Mouse (Mus musculus) thymus, postnatal 10 days (tissue): ENCODE results near the gene Nfia.

ENCODE experiments used
- DNase-seq, 2 experiments: peaks; one replicate each; pipeline ENCODE4 v3.0.0; 2021; ENCODE audit warnings: low spot score in 2 of 2

Gene Nfia

DNA sequence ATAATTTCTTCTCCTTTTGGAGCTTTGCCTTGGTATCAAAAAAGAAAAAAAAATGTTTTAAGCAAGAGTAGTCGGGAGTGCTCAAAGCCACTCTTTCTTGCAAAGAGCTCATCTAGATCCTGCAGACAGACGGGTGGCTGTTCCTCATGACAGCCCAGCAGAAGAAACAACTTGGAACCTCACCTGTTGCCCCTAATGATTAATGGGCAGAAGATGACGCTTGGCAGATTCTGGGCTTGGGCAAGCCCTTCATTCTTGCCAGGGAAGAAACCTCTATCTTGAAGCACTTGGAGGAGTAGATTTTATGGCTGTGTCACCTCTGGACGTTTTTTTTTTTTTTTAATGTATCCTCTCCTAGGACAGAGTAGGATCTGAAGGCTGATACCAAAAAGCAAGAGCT, 285.2 kb downstream of the Nfia start:
- no peak for DNase-seq

DNA sequence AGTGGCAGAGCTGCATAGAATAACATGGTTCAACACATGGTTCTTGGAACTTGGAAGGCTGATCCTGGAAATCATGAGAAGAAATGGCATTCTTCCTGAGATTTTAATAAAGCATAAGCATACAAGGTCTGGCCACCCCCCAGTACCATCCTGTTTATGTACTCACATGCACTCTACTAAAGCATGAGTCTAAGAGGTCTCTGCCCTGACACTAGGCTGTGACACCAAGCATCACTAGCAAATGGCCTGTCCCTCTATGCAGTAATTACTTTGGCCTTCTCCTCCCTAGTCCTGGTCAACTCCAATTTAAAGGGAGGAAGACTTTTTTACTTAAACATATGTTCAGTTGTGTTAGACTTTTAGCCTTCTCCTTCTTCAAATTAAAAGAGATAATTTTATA, 285.6 kb downstream of the Nfia start:
- DNase-seq: no peak

DNA sequence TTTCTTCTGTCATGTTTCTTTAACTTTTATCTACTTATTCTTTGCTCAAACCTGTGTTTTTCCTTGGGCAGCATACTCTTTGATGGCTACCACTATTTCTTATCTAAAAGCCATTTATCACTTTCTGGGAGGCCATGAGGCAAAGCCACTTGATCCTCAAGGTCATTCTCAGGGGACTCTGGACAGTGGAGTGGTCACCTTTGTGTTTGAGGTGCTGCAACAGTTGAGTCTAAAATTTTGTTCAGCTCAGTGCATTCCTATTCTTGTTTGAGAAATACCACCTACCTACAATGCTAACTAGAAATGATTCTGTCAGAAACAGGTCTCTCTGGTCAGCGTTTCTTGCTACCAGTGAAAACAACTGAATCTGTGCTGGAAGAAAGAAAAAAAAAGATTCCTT, 288.1 kb downstream of the Nfia start:
- no peak for DNase-seq

- no peak for DNase-seq
Measured at GRCm38 (mm10) chr4:98061086-98061485, 288.6 kb downstream of the Nfia start.

GRCm38 (mm10) chr4:98063280-98063679, 290.7 kb downstream of the Nfia start:
- DNase-seq: no peak

GRCm38 (mm10) chr4:98076106-98076505, 303.6 kb downstream of the Nfia start:
- DNase-seq: no peak

GRCm38 (mm10) chr4:98076624-98077023, 304.1 kb downstream of the Nfia start:
- no peak for DNase-seq

DNA sequence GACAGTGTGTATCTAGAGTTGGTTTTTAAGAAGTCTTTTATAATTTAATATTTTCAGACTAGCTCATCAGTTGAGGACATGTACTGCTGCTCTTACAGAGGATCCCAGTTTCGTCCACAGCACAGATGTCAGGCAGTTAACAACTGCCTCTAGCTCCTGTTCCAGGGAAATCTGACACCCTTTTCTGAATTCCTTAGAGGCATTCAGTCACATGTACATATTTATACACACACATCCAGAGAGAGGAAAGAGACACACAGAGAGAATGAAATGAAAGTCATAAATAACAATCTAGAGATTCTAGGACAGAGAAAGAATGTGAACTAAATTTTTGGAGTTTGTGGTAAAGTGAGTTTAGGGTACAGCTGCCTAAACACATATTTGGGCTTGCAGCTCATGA, 308.1 kb downstream of the Nfia start:
- DNase-seq: no peak

- no peak for DNase-seq
Measured at GRCm38 (mm10) chr4:98081962-98082361, 309.4 kb downstream of the Nfia start.

GRCm38 (mm10) chr4:98082512-98082911, 310.0 kb downstream of the Nfia start:
- DNase-seq: peak; percentile 36 to 44

GRCm38 (mm10) chr4:98085060-98085459, 312.5 kb downstream of the Nfia start:
- DNase-seq: no peak

- no peak for DNase-seq
Measured at GRCm38 (mm10) chr4:98086976-98087375, 314.4 kb downstream of the Nfia start.

GRCm38 (mm10) chr4:98089985-98090384, 317.5 kb downstream of the Nfia start:
- DNase-seq: no peak

GRCm38 (mm10) chr4:98090586-98090985, 318.1 kb downstream of the Nfia start:
- DNase-seq: no peak

- peak; percentile 71 to 79 for DNase-seq
Measured at GRCm38 (mm10) chr4:98091368-98091827, 318.9 kb downstream of the Nfia start.

- DNase-seq: no peak
Measured at GRCm38 (mm10) chr4:98091901-98092472, 319.5 kb downstream of the Nfia start.

GRCm38 (mm10) chr4:98094112-98094805, 321.7 kb downstream of the Nfia start:
- no peak for DNase-seq

GRCm38 (mm10) chr4:98095060-98095459, 322.5 kb downstream of the Nfia start:
- no peak for DNase-seq

- no peak for DNase-seq
Measured at GRCm38 (mm10) chr4:98097013-98097566, 324.6 kb downstream of the Nfia start.

- DNase-seq: no peak
Measured at GRCm38 (mm10) chr4:98098663-98099062, 326.1 kb downstream of the Nfia start.

- DNase-seq: no peak
Measured at GRCm38 (mm10) chr4:98099433-98099832, 326.9 kb downstream of the Nfia start.

GRCm38 (mm10) chr4:98101153-98102096, 328.9 kb downstream of the Nfia start:
- DNase-seq: peak; percentile 45 to 57
